Mouse (Mus musculus) retina, postnatal 1 day (tissue): ENCODE measurements around the gene Dmbt1.
"Not testable (repeated sequence)": the region's sequence is repeated elsewhere in the genome, so short reads cannot be mapped to it uniquely, and the experiment has no call there.

Source experiments
- DNase-seq: peaks from one replicate; pipeline ENCODE4 v3.0.0-alpha.2; 2012

Dmbt1 gene

DNA sequence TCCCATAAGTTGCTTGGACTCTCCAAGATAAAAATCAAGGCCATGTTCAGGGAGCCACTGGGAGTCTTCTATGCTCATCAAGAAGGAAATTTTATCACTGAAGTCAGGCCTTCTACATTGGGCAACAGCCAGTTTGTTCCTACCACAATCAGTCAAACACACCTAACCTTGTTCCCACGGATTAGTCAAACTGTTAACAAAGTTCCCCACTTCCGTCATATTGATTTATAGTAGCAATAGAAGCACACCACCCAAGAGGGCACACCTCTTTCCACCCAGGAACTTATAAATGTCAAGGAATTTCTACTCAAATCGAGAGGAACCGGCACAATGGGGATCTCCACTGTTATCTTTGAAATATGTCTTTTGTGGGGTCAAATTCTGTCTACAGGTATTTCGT, at the start of gene Dmbt1:
Gene Dmbt1 (plus strand): TSS at position 299 of the 400 bp plus-strand sequence.
- no peak for DNase-seq

DNA sequence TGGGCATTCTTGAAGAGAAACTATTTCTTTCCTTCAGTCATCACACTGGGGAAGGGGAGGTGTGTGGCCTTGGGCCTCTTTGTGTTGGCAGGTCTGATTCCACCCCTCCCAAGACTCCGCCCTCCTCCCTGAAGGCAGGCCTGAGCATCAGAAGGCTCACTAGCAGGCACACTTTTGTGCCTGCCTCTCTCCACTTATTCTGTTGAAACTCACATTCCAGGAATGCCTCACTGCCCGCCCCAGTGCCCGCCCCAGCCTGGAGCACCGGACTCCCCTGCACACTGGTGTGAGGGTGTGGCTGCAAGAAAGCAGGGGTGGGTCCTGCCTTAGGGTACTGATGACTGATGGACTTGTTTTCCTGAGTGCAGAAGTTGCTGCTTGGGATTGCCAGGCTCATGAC, 49.5 kb upstream of the Dmbt1 start:
- DNase-seq = no peak

GRCm38 (mm10) chr7:130982881-130983280, 49.0 kb upstream of the Dmbt1 start:
- DNase-seq = no peak

- no peak for DNase-seq
Observed at GRCm38 (mm10) chr7:130984294-130984693, 47.6 kb upstream of the Dmbt1 start.

DNA sequence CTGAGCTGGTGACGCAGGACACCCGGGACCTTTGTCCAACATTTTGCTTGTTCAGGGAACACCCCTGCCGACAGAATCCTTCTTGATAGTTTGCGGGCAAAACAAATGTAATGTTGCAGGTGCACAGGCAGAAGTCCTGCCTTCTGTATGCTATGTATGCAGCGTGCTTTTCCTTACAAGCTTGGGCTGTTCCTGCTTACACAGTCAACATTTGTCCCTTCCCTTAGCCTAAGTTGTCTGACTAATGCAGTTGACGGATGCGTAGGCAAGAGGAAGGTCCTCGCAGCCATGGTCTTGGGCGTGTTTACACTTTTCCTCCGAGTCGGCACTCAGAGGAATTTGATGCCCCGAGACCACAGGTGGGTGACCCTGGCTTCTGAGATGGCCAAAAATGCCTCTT, 46.7 kb upstream of the Dmbt1 start:
- DNase-seq = no peak

DNA sequence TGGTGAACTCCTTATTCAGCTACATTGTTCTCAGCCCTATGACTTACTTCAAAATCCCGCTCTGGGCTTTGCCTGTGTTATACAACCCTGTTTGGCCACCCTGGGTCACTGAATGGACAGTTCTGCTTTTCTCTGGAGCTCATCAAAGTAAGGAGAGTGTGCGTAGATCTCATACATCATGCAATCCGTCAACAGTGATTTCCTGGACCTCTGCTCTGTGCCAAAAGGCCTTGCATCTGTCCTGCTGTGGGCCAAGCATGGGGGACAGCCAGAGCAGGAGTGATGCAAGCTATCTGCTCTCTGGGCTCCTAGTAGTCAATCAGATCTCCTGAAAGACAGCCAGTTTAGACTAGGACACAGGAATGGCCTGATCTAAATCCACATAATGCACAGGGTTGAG, 46.1 kb upstream of the Dmbt1 start:
- DNase-seq = no peak

- DNase-seq = no peak
Observed at GRCm38 (mm10) chr7:130988146-130988545, 43.7 kb upstream of the Dmbt1 start.

DNA sequence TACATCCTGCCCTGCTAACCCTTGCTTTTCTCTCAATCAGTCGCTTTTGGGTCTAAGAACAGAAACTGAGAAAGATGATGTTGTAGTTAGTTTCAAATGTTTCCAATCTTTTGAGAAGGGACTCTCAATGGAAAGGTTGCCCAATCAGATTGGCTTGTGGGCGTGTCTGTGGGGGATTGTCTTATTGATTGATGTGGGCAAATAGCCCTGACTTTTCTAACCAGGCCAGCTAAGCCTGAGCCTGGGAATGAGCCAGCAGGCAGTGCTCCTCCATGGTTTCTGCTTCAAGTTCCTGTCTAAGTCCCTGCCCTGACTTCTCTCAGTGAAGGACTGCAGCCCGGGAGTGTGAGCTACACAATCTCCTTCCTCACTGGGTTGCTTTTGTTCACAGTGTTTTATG, 42.5 kb upstream of the Dmbt1 start:
- DNase-seq = no peak

- no peak for DNase-seq
Observed at GRCm38 (mm10) chr7:130991174-130991789, 40.6 kb upstream of the Dmbt1 start.

- DNase-seq = peak; percentile 59
Observed at GRCm38 (mm10) chr7:130993907-130994306, 37.9 kb upstream of the Dmbt1 start.

DNA sequence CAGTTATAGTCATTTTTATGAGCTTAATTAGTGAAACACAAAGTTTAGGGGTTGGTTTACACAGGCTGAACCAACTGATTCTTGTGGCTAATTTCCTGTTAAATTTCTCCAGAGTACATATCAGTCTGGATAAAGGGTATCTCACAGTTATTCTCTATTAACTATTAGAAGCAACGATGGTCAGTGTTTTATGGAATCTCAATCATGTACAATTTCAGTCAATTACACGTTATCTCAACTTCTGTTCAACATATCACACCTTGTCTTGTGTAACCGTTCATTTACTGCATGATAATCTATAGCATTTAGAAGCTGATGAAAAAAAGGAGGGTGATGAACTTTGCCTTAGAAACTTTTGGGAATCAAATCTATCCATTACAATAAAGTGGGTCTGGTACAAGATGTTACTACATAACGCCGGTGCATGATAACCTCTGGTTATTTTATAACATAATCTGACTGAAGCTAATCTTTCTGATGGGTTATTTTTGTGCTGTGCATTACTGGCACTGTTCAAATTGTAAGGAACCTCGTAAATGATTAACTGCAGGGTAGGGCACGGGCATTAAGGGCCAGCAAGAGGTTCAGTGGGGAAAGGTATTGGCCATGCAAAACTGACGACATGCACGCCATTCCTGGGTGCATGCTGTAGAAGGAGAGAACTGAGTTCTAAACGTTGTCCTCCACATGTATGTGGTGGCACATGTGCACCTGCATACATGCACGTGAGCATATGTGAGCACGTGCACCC, 29.7 kb upstream of the Dmbt1 start:
- DNase-seq = no peak

DNA sequence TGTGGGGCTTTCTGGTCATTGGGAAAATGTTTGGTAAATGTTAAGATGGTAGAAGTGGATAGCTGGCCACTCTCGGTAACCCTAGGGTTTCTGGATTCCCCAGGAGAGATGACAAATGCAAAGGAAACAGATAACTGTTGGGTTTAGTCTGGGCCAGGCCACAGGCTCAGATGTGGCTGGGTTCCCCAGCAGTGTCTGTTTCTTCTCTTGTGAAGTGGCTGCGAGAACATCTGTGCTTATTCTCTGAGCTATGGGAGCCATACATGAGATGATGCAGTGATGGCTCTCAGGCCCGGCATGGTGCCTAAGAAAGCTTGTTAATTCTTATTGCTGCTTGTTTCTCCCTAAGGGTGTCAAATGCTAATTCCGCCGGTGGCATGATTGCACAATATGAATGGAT, 27.8 kb upstream of the Dmbt1 start:
- DNase-seq = no peak

GRCm38 (mm10) chr7:131007221-131007620, 24.6 kb upstream of the Dmbt1 start:
- DNase-seq = no peak

DNA sequence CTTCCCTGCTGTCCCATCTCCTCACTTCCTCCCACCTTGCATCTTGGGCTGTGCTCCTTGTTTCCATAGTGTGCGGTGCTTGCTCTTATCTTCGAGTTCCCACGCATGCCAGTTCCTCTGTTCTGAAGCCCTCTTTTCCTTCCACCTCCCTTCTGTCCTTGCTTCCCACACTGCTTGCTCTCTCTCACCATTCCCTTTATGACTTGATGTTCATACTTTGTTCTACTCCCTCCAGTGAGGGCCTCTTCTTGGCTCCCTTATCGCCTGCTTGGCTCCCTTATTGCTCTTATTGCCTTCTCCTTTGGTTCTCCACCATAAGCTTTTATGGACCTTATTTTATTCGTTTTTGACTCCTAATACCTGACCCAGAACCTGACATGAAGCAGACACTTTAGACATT, 22.7 kb upstream of the Dmbt1 start:
- DNase-seq = no peak

GRCm38 (mm10) chr7:131011901-131012300, 20.0 kb upstream of the Dmbt1 start:
- no peak for DNase-seq

DNA sequence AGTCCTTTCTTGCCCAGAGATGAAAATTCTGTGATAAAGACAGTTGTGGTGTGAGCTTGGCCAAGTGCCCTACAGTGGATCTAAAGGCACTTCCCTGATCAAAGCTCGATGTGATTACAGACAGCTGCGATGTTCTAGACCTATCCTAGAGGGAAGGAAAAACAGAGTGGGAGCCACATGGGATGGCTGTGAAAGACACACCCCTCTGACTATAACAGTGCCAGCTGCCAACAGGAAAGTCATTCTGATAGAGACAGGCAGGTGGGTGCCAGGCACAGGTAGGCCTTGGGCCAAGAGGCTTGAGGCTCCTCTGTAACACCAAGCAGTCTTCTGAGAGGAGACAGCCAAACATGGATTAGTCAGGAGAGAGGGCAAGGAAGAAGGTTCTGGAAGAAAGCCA, 12.7 kb upstream of the Dmbt1 start:
- no peak for DNase-seq

DNA sequence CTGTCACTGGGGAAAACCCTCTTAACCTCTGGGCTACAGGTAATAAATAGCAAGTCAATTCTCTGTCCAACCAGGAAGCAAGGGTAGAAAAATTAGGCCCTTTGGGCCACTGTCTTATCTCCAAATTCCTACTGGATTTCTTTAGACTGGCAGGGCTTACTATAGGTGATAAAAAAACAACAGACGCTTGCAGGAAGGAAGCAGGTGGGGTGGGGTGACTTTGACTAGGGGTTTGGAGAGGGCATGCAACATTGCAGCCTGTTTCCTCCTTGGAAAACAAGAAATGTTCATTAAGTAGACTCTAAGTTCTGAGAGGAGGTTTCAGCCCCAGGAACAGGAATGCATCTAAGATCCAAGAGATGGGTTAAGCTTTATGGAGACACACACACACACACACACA, 7.0 kb upstream of the Dmbt1 start:
- no peak for DNase-seq

GRCm38 (mm10) chr7:131027557-131027956, 4.3 kb upstream of the Dmbt1 start:
- DNase-seq = no peak

GRCm38 (mm10) chr7:131036396-131036795, 4.5 kb downstream of the Dmbt1 start:
- no peak for DNase-seq

GRCm38 (mm10) chr7:131037083-131037482, 5.2 kb downstream of the Dmbt1 start:
- no peak for DNase-seq

GRCm38 (mm10) chr7:131040760-131041159, 8.9 kb downstream of the Dmbt1 start:
- not testable (repeated sequence) for DNase-seq

GRCm38 (mm10) chr7:131042657-131043056, 10.8 kb downstream of the Dmbt1 start:
- no peak for DNase-seq

DNA sequence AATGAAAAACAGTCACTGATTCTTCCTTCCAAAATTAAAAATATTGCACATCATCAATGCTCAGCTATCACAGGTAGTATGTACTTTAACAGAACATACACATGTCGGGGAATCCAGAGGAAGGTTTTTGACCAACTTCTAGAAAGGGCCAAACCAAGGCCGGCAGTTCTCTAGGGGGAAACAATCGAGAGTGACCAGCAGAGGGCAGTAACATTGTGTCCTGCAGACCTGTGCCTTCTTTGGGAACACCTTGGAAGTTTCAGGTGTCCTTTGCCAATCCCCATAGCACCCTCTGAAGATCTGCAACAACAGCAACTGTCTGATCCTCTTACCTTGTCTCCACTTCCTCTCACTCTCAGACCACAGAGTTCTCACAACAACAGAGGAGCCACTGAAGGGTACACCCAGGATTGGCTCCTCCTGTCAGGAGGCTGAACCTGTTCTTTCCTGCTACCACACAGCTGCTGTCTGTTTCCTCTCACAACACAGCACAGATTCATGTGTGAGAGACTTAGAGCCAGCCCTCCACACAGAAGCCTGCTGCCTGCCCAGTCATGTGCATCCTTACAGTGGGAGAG, 13.5 kb downstream of the Dmbt1 start:
- peak; percentile 24 for DNase-seq

- DNase-seq = not testable (repeated sequence)
Observed at GRCm38 (mm10) chr7:131049829-131050228, 18.0 kb downstream of the Dmbt1 start.
